Mouse (Mus musculus) urinary bladder, postnatal 25 days (tissue): ENCODE results near the gene Uqcrc1.
A peak's percentile ranks its signal among the peaks of the same experiment; 100 is the strongest.

Source experiments
- DNase-seq: peaks from one replicate; pipeline ENCODE4 v3.0.0; 2022; ENCODE audit warnings: low spot score

The Uqcrc1 gene

DNA sequence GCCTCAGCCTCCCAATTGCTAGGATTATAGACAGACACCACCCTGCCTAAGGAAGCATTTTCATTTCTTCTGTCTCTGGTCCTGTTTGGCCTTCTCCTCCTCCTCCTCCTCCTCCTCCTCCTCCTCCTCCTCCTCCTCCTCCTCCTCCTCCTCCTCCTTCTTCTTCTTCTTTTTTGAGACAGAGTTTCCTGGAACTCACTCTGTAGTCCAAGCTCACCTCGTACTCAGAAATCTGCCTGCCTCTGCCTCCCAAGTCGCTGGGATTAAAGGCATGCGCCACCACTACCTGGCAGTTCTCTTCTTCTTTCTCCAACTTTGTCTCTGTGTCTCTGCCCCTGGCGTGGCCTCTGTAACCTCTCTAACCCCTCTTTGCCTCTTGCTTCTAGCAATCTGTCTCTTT lies 49.3 kb downstream of the Uqcrc1 start, which contains the start of gene Ucn2:
Gene Ucn2 (plus strand): TSS at position 301 of the 400 bp plus-strand sequence.
- no peak for DNase-seq

- peak; percentile 39 for DNase-seq
These were observed 51.4 kb downstream of the Uqcrc1 start for GRCm38 (mm10) chr9:108987704-108988350.

- no peak for DNase-seq
These were observed 53.5 kb downstream of the Uqcrc1 start for GRCm38 (mm10) chr9:108989802-108990461.

- DNase-seq = no peak
These were observed 54.0 kb downstream of the Uqcrc1 start for GRCm38 (mm10) chr9:108990462-108990820.

DNA sequence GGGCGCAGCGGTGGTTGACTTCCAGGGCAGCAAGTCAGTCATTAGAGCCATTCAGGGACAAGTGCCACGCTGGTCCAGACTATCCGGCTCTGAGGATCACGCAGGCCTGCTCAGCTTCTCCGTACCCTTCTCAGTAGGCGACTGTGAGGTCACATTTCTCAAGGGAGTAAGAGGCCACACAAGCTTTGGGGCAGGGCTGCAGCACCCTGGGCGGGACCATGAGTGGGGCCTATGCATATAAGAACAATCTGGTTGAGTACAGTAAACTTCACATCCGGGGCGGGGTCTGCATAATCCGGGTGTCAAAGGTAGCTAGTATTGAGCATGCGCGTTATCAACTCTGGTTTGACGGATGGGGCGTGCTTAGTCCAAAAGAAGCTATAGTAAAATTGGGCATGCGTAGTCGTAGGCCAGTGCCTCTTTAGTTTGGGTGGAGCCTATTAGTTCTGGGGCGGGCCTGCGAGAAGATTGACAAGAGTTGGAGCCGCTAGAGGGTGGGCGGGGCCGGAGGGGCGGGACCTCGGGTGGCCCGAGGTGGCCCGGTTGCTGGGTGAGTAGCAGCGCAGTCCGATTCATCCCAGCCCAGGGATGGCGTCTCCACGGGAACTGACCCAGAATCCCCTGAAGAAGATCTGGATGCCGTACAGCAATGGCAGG lies 55.1 kb downstream of the Uqcrc1 start, which contains the start of gene Pfkfb4:
Gene Pfkfb4 (plus strand): TSS at position 351 of the 657 bp plus-strand sequence.
- DNase-seq = peak; percentile 85

DNA sequence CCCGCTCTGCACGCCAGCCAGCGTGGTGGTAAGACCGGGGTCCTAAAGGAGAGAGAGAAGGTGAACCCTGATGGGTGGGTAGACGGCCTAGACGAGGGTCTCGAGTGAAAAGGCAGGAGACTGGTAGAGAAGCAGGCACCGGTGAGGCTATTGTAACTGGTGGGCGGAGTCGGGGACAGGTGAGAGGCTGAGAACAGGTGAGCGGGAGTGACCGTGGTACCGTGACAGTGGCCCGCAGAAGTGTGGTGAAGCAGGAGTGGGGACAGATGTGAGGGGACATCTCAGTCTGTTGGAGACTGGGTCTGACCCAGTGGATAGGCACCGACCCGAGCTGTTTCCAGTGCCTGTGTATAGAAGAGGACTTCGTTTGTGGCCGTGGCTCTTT lies 55.6 kb downstream of the Uqcrc1 start:
- no peak for DNase-seq

DNA sequence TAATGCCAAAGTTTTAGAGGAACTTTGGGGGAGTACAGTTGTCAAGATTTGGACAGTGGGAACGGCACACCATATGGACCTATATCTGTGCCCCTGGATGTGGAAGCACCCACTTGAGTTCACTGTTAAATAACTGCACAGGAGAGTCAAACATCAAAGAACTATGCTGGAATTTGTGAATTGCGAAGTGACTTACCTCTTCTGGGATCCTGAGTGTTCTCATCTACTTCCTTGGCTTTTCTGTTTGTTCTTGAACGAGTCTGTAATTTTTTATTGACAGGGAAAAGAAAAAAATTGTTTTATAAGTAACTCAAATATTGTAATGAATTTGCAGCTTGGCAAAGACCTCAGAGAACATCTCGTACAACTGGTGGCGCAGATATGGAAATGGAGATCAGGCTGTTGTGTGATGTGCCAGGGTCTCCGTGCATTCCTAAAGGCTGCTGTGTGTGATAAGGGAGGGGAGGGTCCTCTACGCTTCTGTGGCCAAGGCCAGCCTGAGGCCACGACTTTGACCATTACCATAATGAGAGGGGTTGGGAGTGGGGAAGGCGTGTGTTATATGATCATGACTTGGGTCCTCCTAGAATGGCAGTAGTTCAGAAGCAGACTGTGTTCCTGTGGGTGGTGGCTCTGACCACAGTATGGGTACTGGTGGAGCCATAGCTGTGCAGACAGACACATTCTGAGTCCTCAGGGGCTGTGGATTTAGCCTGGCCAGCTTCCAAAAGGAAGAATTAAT lies 56.4 kb downstream of the Uqcrc1 start:
- no peak for DNase-seq

GRCm38 (mm10) chr9:108996411-108996810 lies 60.0 kb downstream of the Uqcrc1 start:
- DNase-seq = no peak

DNA sequence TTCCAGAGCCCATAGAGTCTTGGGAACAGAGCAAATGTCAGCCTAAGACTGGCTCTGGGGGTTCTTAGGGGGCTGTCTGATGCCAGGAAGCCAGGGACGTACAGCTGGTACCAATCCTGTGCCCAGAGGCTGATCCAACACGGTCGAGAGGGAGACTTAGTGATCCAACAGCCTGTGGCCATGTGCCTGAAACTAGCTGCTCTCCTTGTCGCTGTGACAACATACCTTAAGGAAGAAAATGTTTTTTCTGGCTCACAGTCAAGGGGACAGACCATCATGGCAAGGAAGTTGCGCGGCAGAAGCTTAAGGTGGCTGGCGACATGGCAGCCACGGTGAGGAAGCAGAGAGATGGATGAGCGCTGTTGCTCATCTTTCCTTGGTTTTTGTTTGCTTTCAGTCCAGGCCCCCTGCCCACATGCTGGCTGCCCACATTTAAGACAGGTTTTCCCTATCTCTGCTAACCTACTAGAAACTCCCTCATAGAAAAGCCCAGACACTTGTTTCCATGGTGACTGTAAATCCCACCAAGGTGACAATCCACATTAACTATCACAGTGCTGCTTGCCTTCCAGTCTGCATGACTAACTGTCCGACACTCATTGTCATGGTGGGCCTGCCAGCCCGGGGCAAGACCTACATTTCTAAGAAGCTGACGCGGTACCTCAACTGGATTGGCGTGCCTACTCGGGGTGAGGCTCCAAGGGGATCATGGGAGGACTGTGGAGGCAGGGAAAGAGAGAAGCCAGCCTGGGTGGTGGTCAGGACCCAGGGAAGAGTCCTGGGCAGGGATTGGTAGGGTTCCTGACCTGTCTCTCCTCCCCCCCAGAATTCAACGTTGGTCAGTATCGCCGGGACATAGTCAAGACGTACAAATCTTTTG lies 62.1 kb downstream of the Uqcrc1 start:
- DNase-seq = no peak

DNA sequence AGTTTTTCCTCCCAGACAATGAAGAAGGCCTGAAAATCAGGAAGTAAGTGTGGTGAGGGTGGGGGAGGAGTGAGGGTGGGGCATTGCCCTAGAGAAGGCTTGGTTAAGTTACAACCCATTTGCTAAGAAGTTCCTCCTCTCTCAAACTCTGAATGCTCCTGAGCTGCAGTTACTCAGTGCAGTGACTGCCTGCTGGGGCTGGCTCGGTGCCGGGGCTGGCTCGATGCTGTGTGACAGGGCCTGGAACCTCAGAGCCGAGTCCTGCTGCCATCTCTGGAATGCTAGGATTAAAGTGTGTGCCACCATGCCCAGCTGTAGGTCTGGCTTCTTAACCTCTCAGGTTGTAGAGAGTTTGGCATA lies 62.7 kb downstream of the Uqcrc1 start:
- no peak for DNase-seq
